Mouse (Mus musculus) megakaryocyte, embryonic 14.5 days (primary cell): Measurements from ENCODE around the gene Tmem267. TPM values are rescaled to one million over a fixed set of nuclear protein-coding genes. Genes with fewer than 3 reads are reported as not detected.

Source experiments
- H3K27me3 ChIP-seq: replicated peaks from 2 replicates; pipeline ENCODE3; 2012; ENCODE audit warnings: inconsistent platforms
- H3K36me3 ChIP-seq: replicated peaks from 2 replicates; pipeline ENCODE3; 2012; ENCODE audit warnings: low read length, inconsistent platforms, mixed read lengths
- H3K4me1 ChIP-seq: 2 replicates; pipeline ENCODE4 v1.6.1; 2012; ENCODE audit warnings: inconsistent platforms
- H3K4me3 ChIP-seq: replicated peaks from 2 replicates; pipeline ENCODE3; 2012; ENCODE audit warnings: moderate library complexity, mild to moderate bottlenecking, inconsistent platforms
- H3K9me3 ChIP-seq: 2 replicates; pipeline ENCODE4 v1.6.1; 2012; ENCODE audit warnings: inconsistent platforms
- FLI1 ChIP-seq: IDR thresholded peaks from 2 replicates; pipeline ENCODE4 v1.6.1; 2012; ENCODE audit warnings: low read length, inconsistent platforms, mixed read lengths
- GATA1 ChIP-seq: IDR thresholded peaks from 3 replicates; pipeline ENCODE4 v1.6.1; 2012; ENCODE audit warnings: mixed read lengths, low read length, inconsistent platforms, borderline replicate concordance
- polyA plus RNA-seq: library from polyadenylated mRNA; stranded (reverse); fragments of >175 nt; gene quantifications from 2 replicates; pipeline ENCODE4 v1.2.3, GENCODE M21; 2012; ENCODE audit warnings: low replicate concordance; ENCODE audit not compliant: insufficient read depth

Tmem267 gene
- polyA plus RNA-seq, 1 experiment = 0.88 TPM

- Histone ChIP-seq H3K4me3 (no peak overlapping the region), H3K9me3 (no peaks in the 10 kb centered on the region; the same call in 1 of the 2 replicates), H3K27me3 (no peaks in the 10 kb centered on the region), H3K4me1 (peaks cover 36% of the 10 kb centered on the region), H3K36me3 (no peaks in the 10 kb centered on the region)
- TF ChIP-seq GATA1 = no peak
- TF ChIP-seq FLI1 = no peak
Observed at GRCm38 (mm10) chr13:119644769-119645168, 156.9 kb downstream of the Tmem267 start.

- TF ChIP-seq FLI1 = no peak
Observed at GRCm38 (mm10) chr13:119646511-119646910, 158.7 kb downstream of the Tmem267 start.

GRCm38 (mm10) chr13:119648891-119649698 lies 161.3 kb downstream of the Tmem267 start:
- no peaks in the 10 kb centered on the region for H3K36me3 ChIP-seq
- TF ChIP-seq FLI1 = no peak
- no peak for TF ChIP-seq GATA1
- no peak overlapping the region for H3K4me3 ChIP-seq
- H3K27me3 ChIP-seq = no peaks in the 10 kb centered on the region
- peaks cover 21% of the 10 kb centered on the region for H3K4me1 ChIP-seq
- no peaks in the 10 kb centered on the region for H3K9me3 ChIP-seq

More at GRCm38 (mm10) chr13:119646511-119646910, 158.7 kb downstream of the Tmem267 start:
- Histone ChIP-seq H3K27me3 (no peaks in the 10 kb centered on the region), H3K4me3 (no peak overlapping the region), H3K4me1 (peaks cover 26% of the 10 kb centered on the region), H3K9me3 (no peaks in the 10 kb centered on the region; the same call in 1 of the 2 replicates), H3K36me3 (no peaks in the 10 kb centered on the region)

- Histone ChIP-seq H3K27me3 (no peaks in the 10 kb centered on the region), H3K4me1 (peaks cover 21% of the 10 kb centered on the region), H3K36me3 (no peaks in the 10 kb centered on the region), H3K9me3 (no peaks in the 10 kb centered on the region), H3K4me3 (no peak overlapping the region)
- TF ChIP-seq GATA1 (no peak), FLI1 (no peak)
Observed at GRCm38 (mm10) chr13:119649699-119650046, 161.8 kb downstream of the Tmem267 start.

GRCm38 (mm10) chr13:119654734-119655133 lies 166.9 kb downstream of the Tmem267 start:
- TF ChIP-seq FLI1 = no peak
- no peak for TF ChIP-seq GATA1
- H3K4me1 ChIP-seq = peaks cover 19% of the 10 kb centered on the region

GRCm38 (mm10) chr13:119656246-119656645 lies 168.4 kb downstream of the Tmem267 start:
- no peaks in the 10 kb centered on the region for H3K36me3 ChIP-seq
- H3K27me3 ChIP-seq = no peaks in the 10 kb centered on the region
- TF ChIP-seq FLI1 = no peak
- TF ChIP-seq GATA1 = no peak
- peaks cover 19% of the 10 kb centered on the region for H3K4me1 ChIP-seq
- no peak overlapping the region for H3K4me3 ChIP-seq
- no peaks in the 10 kb centered on the region; the same call in 1 of the 2 replicates for H3K9me3 ChIP-seq

More at GRCm38 (mm10) chr13:119654734-119655133, 166.9 kb downstream of the Tmem267 start:
- H3K27me3 ChIP-seq = no peaks in the 10 kb centered on the region
- H3K4me3 ChIP-seq = no peak overlapping the region
- H3K9me3 ChIP-seq = no peaks in the 10 kb centered on the region; the same call in 1 of the 2 replicates
- H3K36me3 ChIP-seq = no peaks in the 10 kb centered on the region

- Histone ChIP-seq H3K9me3 (no peaks in the 10 kb centered on the region; the same call in 1 of the 2 replicates), H3K4me1 (peaks cover 19% of the 10 kb centered on the region), H3K36me3 (no peaks in the 10 kb centered on the region), H3K4me3 (no peak overlapping the region), H3K27me3 (no peaks in the 10 kb centered on the region)
- TF ChIP-seq GATA1 = no peak
- TF ChIP-seq FLI1 = no peak
Observed at GRCm38 (mm10) chr13:119656846-119657416, 169.1 kb downstream of the Tmem267 start.

Other genes starting within 250 kb of the Tmem267 start
- 10.0 and 21.2 TPM in 2 replicates for gene Paip1, start 59.4 kb upstream of the Tmem267 start, polyA plus RNA-seq
- gene 4833420G17Rik, start 25.3 kb upstream of the Tmem267 start, polyA plus RNA-seq = 2.6 and 2.7 TPM in 2 replicates
- gene 3110070M22Rik, start 344 bp downstream of the Tmem267 start, polyA plus RNA-seq = 1.8 TPM in 1 of 2 replicates, not detected in the other
- gene Ccl28, start 135.8 kb downstream of the Tmem267 start, polyA plus RNA-seq = not detected in 2 replicates
- 5.2 and 20.7 TPM in 2 replicates for gene Hmgcs1, start 202.3 kb downstream of the Tmem267 start, polyA plus RNA-seq